Mouse (Mus musculus) limb, embryonic 12.5 days (tissue): ENCODE measurements around the gene Epha7. TPM values are rescaled to one million over a fixed set of nuclear protein-coding genes. Genes with fewer than 3 reads are reported as not detected.

Source experiments
- ATAC-seq: fragments of 200-750 bp; cut with Nextera tagmentation; 2 replicates; pipeline ENCODE4 v1.8.0; 2017; ENCODE audit warnings: low read depth, moderate TSS enrichment; ENCODE audit not compliant: insufficient number of reproducible peaks, insufficient read depth, low FRiP score, low TSS enrichment
- H3K27ac ChIP-seq: fragments of 300-500 bp; sonication (generic); 2 replicates; pipeline ENCODE4 v1.5.1; 2016; ENCODE audit warnings: mild to moderate bottlenecking, moderate library complexity
- H3K27me3 ChIP-seq: fragments of 300-500 bp; sonication (generic); 2 replicates; pipeline ENCODE4 v1.6.1; 2016; ENCODE audit warnings: mild to moderate bottlenecking, moderate library complexity
- H3K36me3 ChIP-seq: fragments of 300-500 bp; sonication (generic); 2 replicates; pipeline ENCODE4 v1.6.1; 2016; ENCODE audit warnings: mild to moderate bottlenecking, moderate library complexity
- H3K4me1 ChIP-seq: fragments of 300-500 bp; sonication (generic); replicated peaks from 2 replicates; pipeline ENCODE4 v1.6.1; 2016
- H3K4me2 ChIP-seq: fragments of 300-500 bp; sonication (generic); 2 replicates; pipeline ENCODE4 v1.6.1; 2016; ENCODE audit warnings: mild to moderate bottlenecking, moderate library complexity
- H3K4me3 ChIP-seq: fragments of 300-500 bp; sonication (generic); replicated peaks from 2 replicates; pipeline ENCODE4 v1.5.1; 2016; ENCODE audit warnings: mild to moderate bottlenecking
- H3K9ac ChIP-seq: fragments of 300-500 bp; sonication (generic); replicated peaks from 2 replicates; pipeline ENCODE4 v1.6.1; 2016; ENCODE audit warnings: mild to moderate bottlenecking, moderate library complexity
- H3K9me3 ChIP-seq: fragments of 300-500 bp; sonication (generic); 2 replicates; pipeline ENCODE4 v1.6.1; 2016; ENCODE audit warnings: mild to moderate bottlenecking, moderate library complexity
- WGBS: fragments of 180-500 bp; shearing (Covaris S2); methylation state at CpG from one replicate; pipeline ENCODE4 v1.1.7; 2016; 5-methylcytosine and 5-hydroxymethylcytosine counted together
- polyA plus RNA-seq: library from polyadenylated mRNA; unstranded; fragments of >200 nt; fragmentation: Nextera tagmentation; extraction: Ambion mirVana; gene quantifications from 2 replicates; pipeline ENCODE4 v1.2.1, GENCODE M21; 2016

Gene Epha7
- polyA plus RNA-seq, 1 experiment from 2014 or later: 56.5 TPM

- Histone ChIP-seq H3K4me2 (no peak overlapping the region), H3K36me3 (peaks cover 4% of the 10 kb centered on the region; the same call in 1 of the 2 replicates), H3K9ac (no peak overlapping the region), H3K27me3 (no peaks in the 10 kb centered on the region), H3K27ac (no peak overlapping the region), H3K9me3 (no peaks in the 10 kb centered on the region), H3K4me1 (no peaks in the 10 kb centered on the region), H3K4me3 (no peak overlapping the region)
- no peak for ATAC-seq
- 83% methylated on average over 4 of the region's 4 CpGs for WGBS
These were observed 33.4 kb downstream of the Epha7 start for GRCm38 (mm10) chr4:28846311-28846710.

GRCm38 (mm10) chr4:28850388-28850787, 37.5 kb downstream of the Epha7 start:
- H3K9me3 ChIP-seq: no peaks in the 10 kb centered on the region
- WGBS: 31% methylated on average over 2 of the region's 2 CpGs
- no peak overlapping the region for H3K9ac ChIP-seq
- H3K4me1 ChIP-seq: no peaks in the 10 kb centered on the region
- H3K27ac ChIP-seq: no peak overlapping the region
- peaks cover 4% of the 10 kb centered on the region; the same call in 1 of the 2 replicates for H3K36me3 ChIP-seq
- no peak for ATAC-seq
- H3K27me3 ChIP-seq: no peaks in the 10 kb centered on the region
- no peak overlapping the region for H3K4me2 ChIP-seq
- no peak overlapping the region for H3K4me3 ChIP-seq

GRCm38 (mm10) chr4:28862845-28863666, 50.1 kb downstream of the Epha7 start:
- no peak overlapping the region for H3K9ac ChIP-seq
- H3K4me3 ChIP-seq: no peak overlapping the region
- H3K4me1 ChIP-seq: peaks cover 7% of the 10 kb centered on the region; the same call in 1 of the 2 replicates
- no peaks in the 10 kb centered on the region for H3K36me3 ChIP-seq
- ATAC-seq: peak; percentile 76; the same call in 1 of the 2 replicates
- no peaks in the 10 kb centered on the region for H3K27me3 ChIP-seq
- peak overlapping the region; percentile 66 for H3K27ac ChIP-seq
- H3K9me3 ChIP-seq: no peaks in the 10 kb centered on the region
- WGBS: 55% methylated on average over 6 of the region's 6 CpGs
- no peak overlapping the region for H3K4me2 ChIP-seq

- H3K36me3 ChIP-seq: no peaks in the 10 kb centered on the region; the same call in 1 of the 2 replicates
- H3K4me3 ChIP-seq: no peak overlapping the region
- no peaks in the 10 kb centered on the region for H3K9me3 ChIP-seq
- WGBS: 19% methylated on average over 2 of the region's 2 CpGs
- 0 out of 2 replicates have a peak, but pooled peaks have one; percentile 27 for ATAC-seq
- H3K27ac ChIP-seq: no peak overlapping the region; the same call in 1 of the 2 replicates
- no peak overlapping the region for H3K4me2 ChIP-seq
- H3K4me1 ChIP-seq: peaks cover 7% of the 10 kb centered on the region; the same call in 1 of the 2 replicates
- no peak overlapping the region for H3K9ac ChIP-seq
- H3K27me3 ChIP-seq: no peaks in the 10 kb centered on the region
These were observed 53.5 kb downstream of the Epha7 start for GRCm38 (mm10) chr4:28866411-28866810.

- H3K9me3 ChIP-seq: no peaks in the 10 kb centered on the region
- H3K27me3 ChIP-seq: no peaks in the 10 kb centered on the region
- no peak overlapping the region for H3K4me2 ChIP-seq
- H3K36me3 ChIP-seq: peaks cover 14% of the 10 kb centered on the region
- H3K9ac ChIP-seq: no peak overlapping the region
- WGBS: 91% methylated on average over 11 of the region's 11 CpGs
- no peak overlapping the region for H3K4me3 ChIP-seq
- ATAC-seq: no peak
- no peaks in the 10 kb centered on the region for H3K4me1 ChIP-seq
- H3K27ac ChIP-seq: no peak overlapping the region
These were observed 58.7 kb downstream of the Epha7 start for GRCm38 (mm10) chr4:28871615-28872014.

GRCm38 (mm10) chr4:28881271-28882044, 68.5 kb downstream of the Epha7 start:
- H3K27me3 ChIP-seq: no peaks in the 10 kb centered on the region
- WGBS: 41% methylated on average over 5 of the region's 5 CpGs
- ATAC-seq: no peak
- no peak overlapping the region for H3K27ac ChIP-seq
- no peaks in the 10 kb centered on the region for H3K9me3 ChIP-seq
- H3K9ac ChIP-seq: no peak overlapping the region
- no peak overlapping the region for H3K4me2 ChIP-seq
- H3K36me3 ChIP-seq: no peaks in the 10 kb centered on the region
- no peaks in the 10 kb centered on the region for H3K4me1 ChIP-seq
- no peak overlapping the region for H3K4me3 ChIP-seq

GRCm38 (mm10) chr4:28889630-28890029, 76.7 kb downstream of the Epha7 start:
- H3K27me3 ChIP-seq: no peaks in the 10 kb centered on the region
- ATAC-seq: no peak
- no peak overlapping the region for H3K9ac ChIP-seq
- WGBS: 81% methylated on average over 5 of the region's 5 CpGs
- H3K4me1 ChIP-seq: no peaks in the 10 kb centered on the region
- no peak overlapping the region for H3K4me3 ChIP-seq
- H3K36me3 ChIP-seq: no peaks in the 10 kb centered on the region
- H3K4me2 ChIP-seq: no peak overlapping the region
- no peaks in the 10 kb centered on the region for H3K9me3 ChIP-seq
- no peak overlapping the region for H3K27ac ChIP-seq

GRCm38 (mm10) chr4:28890102-28890501, 77.2 kb downstream of the Epha7 start:
- no peak overlapping the region for H3K4me3 ChIP-seq
- no peak overlapping the region for H3K9ac ChIP-seq
- H3K36me3 ChIP-seq: no peaks in the 10 kb centered on the region
- no peaks in the 10 kb centered on the region for H3K4me1 ChIP-seq
- H3K9me3 ChIP-seq: no peaks in the 10 kb centered on the region
- no peak overlapping the region for H3K4me2 ChIP-seq
- 46% methylated on average over 3 of the region's 3 CpGs for WGBS
- no peak overlapping the region for H3K27ac ChIP-seq
- H3K27me3 ChIP-seq: no peaks in the 10 kb centered on the region
- no peak for ATAC-seq

GRCm38 (mm10) chr4:28895480-28895879, 82.5 kb downstream of the Epha7 start:
- H3K9me3 ChIP-seq: no peaks in the 10 kb centered on the region
- H3K27ac ChIP-seq: no peak overlapping the region
- no peaks in the 10 kb centered on the region for H3K36me3 ChIP-seq
- no peak overlapping the region for H3K9ac ChIP-seq
- WGBS: 91% methylated on average over 7 of the region's 7 CpGs
- H3K4me3 ChIP-seq: no peak overlapping the region
- H3K4me1 ChIP-seq: no peaks in the 10 kb centered on the region
- H3K4me2 ChIP-seq: no peak overlapping the region
- no peaks in the 10 kb centered on the region for H3K27me3 ChIP-seq
- no peak for ATAC-seq

GRCm38 (mm10) chr4:28899373-28899772, 86.4 kb downstream of the Epha7 start:
- Histone ChIP-seq H3K9me3 (no peaks in the 10 kb centered on the region), H3K4me2 (no peak overlapping the region), H3K36me3 (no peaks in the 10 kb centered on the region), H3K4me1 (no peaks in the 10 kb centered on the region), H3K4me3 (no peak overlapping the region), H3K27me3 (no peaks in the 10 kb centered on the region), H3K27ac (no peak overlapping the region), H3K9ac (no peak overlapping the region)
- ATAC-seq: no peak
- WGBS: 94% methylated on average over 4 of the region's 4 CpGs

- Histone ChIP-seq H3K27me3 (no peaks in the 10 kb centered on the region), H3K27ac (no peak overlapping the region), H3K9ac (no peak overlapping the region), H3K4me2 (no peak overlapping the region), H3K36me3 (no peaks in the 10 kb centered on the region), H3K9me3 (no peaks in the 10 kb centered on the region), H3K4me3 (no peak overlapping the region), H3K4me1 (no peaks in the 10 kb centered on the region)
- ATAC-seq: no peak
- 93% methylated on average over 11 of the region's 11 CpGs for WGBS
These were observed 86.9 kb downstream of the Epha7 start for GRCm38 (mm10) chr4:28899783-28900182.
